Mouse (Mus musculus): ENCODE measurements around the gene Olfr875. TPM values are rescaled to one million over a fixed set of nuclear protein-coding genes. Genes with fewer than 3 reads are reported as not detected.
A peak's percentile ranks its signal among the peaks of the same experiment; 100 is the strongest.
"Not testable (repeated sequence)": the region's sequence is repeated elsewhere in the genome, so short reads cannot be mapped to it uniquely, and the experiment has no call there.

The Olfr875 gene
- polyA plus RNA-seq (2011; ENCODE audit: insufficient read length, low read depth, missing spikeins): not detected in 2 replicates

GRCm38 (mm10) chr9:37771759-37772158, at the start of gene Olfr875:
Olfr875 (plus strand) TSS chr9:37771857.
- TF ChIP-seq POLR2A (IDR thresholded peaks at IDR 0.05; ENCODE audit: low read depth, low read length) (no peak), CTCF (IDR thresholded peaks at IDR 0.05; ENCODE audit: borderline replicate concordance, insufficient read depth, low read length) (no peak)
- Histone ChIP-seq H3K27ac (ENCODE audit: insufficient read depth, low read length) (no peak within 1 kb of the TSS), H3K4me3 (ENCODE audit: insufficient read depth, low read length) (no peak within 1 kb of the TSS), H3K4me1 (ENCODE audit: control insufficient read depth, insufficient read depth, low read length) (no peaks in the 10 kb centered on the region)

GRCm38 (mm10) chr9:37734310-37734709, 37.3 kb upstream of the Olfr875 start:
- no peak overlapping the region for H3K27ac ChIP-seq (ENCODE audit: insufficient read depth, low read length)
- H3K4me1 ChIP-seq (ENCODE audit: control insufficient read depth, insufficient read depth, low read length): peaks cover 2% of the 10 kb centered on the region; the same call in 1 of the 2 replicates
- H3K4me3 ChIP-seq (ENCODE audit: insufficient read depth, low read length): no peak overlapping the region
- TF ChIP-seq CTCF (IDR thresholded peaks at IDR 0.05; ENCODE audit: borderline replicate concordance, insufficient read depth, low read length) (no peak), POLR2A (IDR thresholded peaks at IDR 0.05; ENCODE audit: low read depth, low read length) (no peak)

GRCm38 (mm10) chr9:37744806-37745205, 26.9 kb upstream of the Olfr875 start, which contains the start of gene Olfr874:
Olfr874 (plus strand) TSS chr9:37745106.
- H3K4me1 ChIP-seq (ENCODE audit: control insufficient read depth, insufficient read depth, low read length): no peaks in the 10 kb centered on the region
- H3K27ac ChIP-seq (ENCODE audit: insufficient read depth, low read length): no peak within 1 kb of the TSS
- TF ChIP-seq POLR2A (IDR thresholded peaks at IDR 0.05; ENCODE audit: low read depth, low read length): no peak
- no peak within 1 kb of the TSS for H3K4me3 ChIP-seq (ENCODE audit: insufficient read depth, low read length)

- Histone ChIP-seq H3K4me3 (ENCODE audit: insufficient read depth, low read length) (no peak overlapping the region), H3K4me1 (ENCODE audit: control insufficient read depth, insufficient read depth, low read length) (no peaks in the 10 kb centered on the region), H3K27ac (ENCODE audit: insufficient read depth, low read length) (no peak overlapping the region)
- TF ChIP-seq CTCF (IDR thresholded peaks at IDR 0.05; ENCODE audit: borderline replicate concordance, insufficient read depth, low read length) (no peak), POLR2A (IDR thresholded peaks at IDR 0.05; ENCODE audit: low read depth, low read length) (no peak)
Measured at GRCm38 (mm10) chr9:37750319-37751075, 21.2 kb upstream of the Olfr875 start.

- no peaks in the 10 kb centered on the region for H3K4me1 ChIP-seq (ENCODE audit: control insufficient read depth, insufficient read depth, low read length)
- no peak overlapping the region for H3K4me3 ChIP-seq (ENCODE audit: insufficient read depth, low read length)
- no peak for TF ChIP-seq POLR2A (IDR thresholded peaks at IDR 0.05; ENCODE audit: low read depth, low read length)
- no peak for TF ChIP-seq CTCF (IDR thresholded peaks at IDR 0.05; ENCODE audit: borderline replicate concordance, insufficient read depth, low read length)
- no peak overlapping the region for H3K27ac ChIP-seq (ENCODE audit: insufficient read depth, low read length)
Measured at GRCm38 (mm10) chr9:37751467-37751866, 20.2 kb upstream of the Olfr875 start.

- TF ChIP-seq CTCF (IDR thresholded peaks at IDR 0.05; ENCODE audit: borderline replicate concordance, insufficient read depth, low read length) (no peak), POLR2A (IDR thresholded peaks at IDR 0.05; ENCODE audit: low read depth, low read length) (no peak)
- Histone ChIP-seq H3K4me3 (ENCODE audit: insufficient read depth, low read length) (no peak overlapping the region), H3K27ac (ENCODE audit: insufficient read depth, low read length) (no peak overlapping the region), H3K4me1 (ENCODE audit: control insufficient read depth, insufficient read depth, low read length) (no peaks in the 10 kb centered on the region)
Measured at GRCm38 (mm10) chr9:37752006-37752405, 19.7 kb upstream of the Olfr875 start.

GRCm38 (mm10) chr9:37761728-37762127, 9.9 kb upstream of the Olfr875 start:
- no peak for TF ChIP-seq CTCF (IDR thresholded peaks at IDR 0.05; ENCODE audit: borderline replicate concordance, insufficient read depth, low read length)
- no peak for TF ChIP-seq POLR2A (IDR thresholded peaks at IDR 0.05; ENCODE audit: low read depth, low read length)
- H3K4me1 ChIP-seq (ENCODE audit: control insufficient read depth, insufficient read depth, low read length): no peaks in the 10 kb centered on the region
- no peak overlapping the region for H3K4me3 ChIP-seq (ENCODE audit: insufficient read depth, low read length)
- no peak overlapping the region for H3K27ac ChIP-seq (ENCODE audit: insufficient read depth, low read length)

GRCm38 (mm10) chr9:37762541-37762940, 9.1 kb upstream of the Olfr875 start:
- Histone ChIP-seq H3K4me1 (ENCODE audit: control insufficient read depth, insufficient read depth, low read length) (no peaks in the 10 kb centered on the region), H3K27ac (ENCODE audit: insufficient read depth, low read length) (no peak overlapping the region), H3K4me3 (ENCODE audit: insufficient read depth, low read length) (no peak overlapping the region)
- no peak for TF ChIP-seq POLR2A (IDR thresholded peaks at IDR 0.05; ENCODE audit: low read depth, low read length)

- no peak overlapping the region for H3K4me3 ChIP-seq (ENCODE audit: insufficient read depth, low read length)
- no peaks in the 10 kb centered on the region for H3K4me1 ChIP-seq (ENCODE audit: control insufficient read depth, insufficient read depth, low read length)
- TF ChIP-seq POLR2A (IDR thresholded peaks at IDR 0.05; ENCODE audit: low read depth, low read length) (no peak), CTCF (IDR thresholded peaks at IDR 0.05; ENCODE audit: borderline replicate concordance, insufficient read depth, low read length) (no peak)
Measured at GRCm38 (mm10) chr9:37770661-37771060, 996 bp upstream of the Olfr875 start.

GRCm38 (mm10) chr9:37782766-37783260, 11.2 kb downstream of the Olfr875 start:
- Histone ChIP-seq H3K4me3 (ENCODE audit: insufficient read depth, low read length) (no peak overlapping the region), H3K27ac (ENCODE audit: insufficient read depth, low read length) (no peak overlapping the region)
- TF ChIP-seq POLR2A (IDR thresholded peaks at IDR 0.05; ENCODE audit: low read depth, low read length) (0 out of 2 replicates have a peak, but pooled peaks have one; percentile 15), CTCF (IDR thresholded peaks at IDR 0.05; ENCODE audit: borderline replicate concordance, insufficient read depth, low read length) (no peak)

More at GRCm38 (mm10) chr9:37770661-37771060, 996 bp upstream of the Olfr875 start:
- no peak overlapping the region for H3K27ac ChIP-seq (ENCODE audit: insufficient read depth, low read length)

GRCm38 (mm10) chr9:37783394-37784387, 12.0 kb downstream of the Olfr875 start:
- not testable (repeated sequence) for H3K4me3 ChIP-seq (ENCODE audit: insufficient read depth, low read length); H3K4me1 ChIP-seq (ENCODE audit: control insufficient read depth, insufficient read depth, low read length)
- peak overlapping the region; percentile 73; the same call in 1 of the 2 replicates for H3K27ac ChIP-seq (ENCODE audit: insufficient read depth, low read length)

More at GRCm38 (mm10) chr9:37782766-37783260, 11.2 kb downstream of the Olfr875 start:
- H3K4me1 ChIP-seq (ENCODE audit: control insufficient read depth, insufficient read depth, low read length): no peaks in the 10 kb centered on the region

Measured in embryonic fibroblast, embryonic 13.5 days (primary cell).